Mouse (Mus musculus): Measurements from ENCODE around the gene Ercc1. TPM values are rescaled to one million over a fixed set of nuclear protein-coding genes. Genes with fewer than 3 reads are reported as not detected.

Gene Ercc1
- 1.9 TPM for polyA plus RNA-seq (2014; fragmentation: Illumina TruSeq; extraction: RNeasy Lipid Tissue Mini Kit (QIAGEN cat#74804); ENCODE audit: low read depth, low replicate concordance)

GRCm38 (mm10) chr7:19344237-19344847 is at the start of gene Ercc1:
Ercc1 (plus strand) TSS chr7:19344778.

GRCm38 (mm10) chr7:19309884-19310641 is 34.5 kb upstream of the Ercc1 start, which contains the start of gene Fosb:
Fosb (minus strand) TSS chr7:19310051.

GRCm38 (mm10) chr7:19359299-19359891 is 14.8 kb downstream of the Ercc1 start, which contains the start of the genes Cd3eap and Ppp1r13l:
Cd3eap (minus strand) TSS chr7:19359483.
Ppp1r13l (plus strand) TSS chr7:19359749.

GRCm38 (mm10) chr7:19381377-19382165 is 37.0 kb downstream of the Ercc1 start, which contains the start of gene Ercc2:
Ercc2 (plus strand) TSS chr7:19382010.

GRCm38 (mm10) chr7:19403731-19404296 is 59.2 kb downstream of the Ercc1 start, which contains the start of gene Klc3:
Klc3 (minus strand) TSS chr7:19404104.

GRCm38 (mm10) chr7:19404476-19404875 is 59.9 kb downstream of the Ercc1 start, which contains the start of gene Ckm:
Ckm (plus strand) TSS chr7:19404776.

Other genes with a start within 250 kb of the Ercc1 start
- gene Gm4969, start 226.4 kb upstream of the Ercc1 start, polyA plus RNA-seq (2014; fragmentation: Illumina TruSeq; extraction: RNeasy Lipid Tissue Mini Kit (QIAGEN cat#74804); ENCODE audit: low read depth, low replicate concordance): not detected
- 0.26 TPM for gene Fbxo46, start 224.9 kb upstream of the Ercc1 start, polyA plus RNA-seq (2014; fragmentation: Illumina TruSeq; extraction: RNeasy Lipid Tissue Mini Kit (QIAGEN cat#74804); ENCODE audit: low read depth, low replicate concordance)
- gene Qpctl, start 195.5 kb upstream of the Ercc1 start, polyA plus RNA-seq (2014; fragmentation: Illumina TruSeq; extraction: RNeasy Lipid Tissue Mini Kit (QIAGEN cat#74804); ENCODE audit: low read depth, low replicate concordance): 5.7 TPM
- gene Snrpd2, start 195.1 kb upstream of the Ercc1 start, polyA plus RNA-seq (2014; fragmentation: Illumina TruSeq; extraction: RNeasy Lipid Tissue Mini Kit (QIAGEN cat#74804); ENCODE audit: low read depth, low replicate concordance): 1.4 TPM
- not detected for gene Gipr, start 178.7 kb upstream of the Ercc1 start, polyA plus RNA-seq (2014; fragmentation: Illumina TruSeq; extraction: RNeasy Lipid Tissue Mini Kit (QIAGEN cat#74804); ENCODE audit: low read depth, low replicate concordance)
- gene Eml2, start 168.4 kb upstream of the Ercc1 start, polyA plus RNA-seq (2014; fragmentation: Illumina TruSeq; extraction: RNeasy Lipid Tissue Mini Kit (QIAGEN cat#74804); ENCODE audit: low read depth, low replicate concordance): 0.19 TPM
- gene Gpr4, start 132.2 kb upstream of the Ercc1 start, polyA plus RNA-seq (2014; fragmentation: Illumina TruSeq; extraction: RNeasy Lipid Tissue Mini Kit (QIAGEN cat#74804); ENCODE audit: low read depth, low replicate concordance): 0.34 TPM
- 10.4 TPM for gene Opa3, start 116.4 kb upstream of the Ercc1 start, polyA plus RNA-seq (2014; fragmentation: Illumina TruSeq; extraction: RNeasy Lipid Tissue Mini Kit (QIAGEN cat#74804); ENCODE audit: low read depth, low replicate concordance)
- gene Vasp, start 73.0 kb upstream of the Ercc1 start, polyA plus RNA-seq (2014; fragmentation: Illumina TruSeq; extraction: RNeasy Lipid Tissue Mini Kit (QIAGEN cat#74804); ENCODE audit: low read depth, low replicate concordance): 7.0 TPM
- gene Ppm1n, start 64.7 kb upstream of the Ercc1 start, polyA plus RNA-seq (2014; fragmentation: Illumina TruSeq; extraction: RNeasy Lipid Tissue Mini Kit (QIAGEN cat#74804); ENCODE audit: low read depth, low replicate concordance): not detected
- gene Rtn2, start 62.2 kb upstream of the Ercc1 start, polyA plus RNA-seq (2014; fragmentation: Illumina TruSeq; extraction: RNeasy Lipid Tissue Mini Kit (QIAGEN cat#74804); ENCODE audit: low read depth, low replicate concordance): not detected
- 0.21 TPM for gene Fosb, start 34.7 kb upstream of the Ercc1 start, polyA plus RNA-seq (2014; fragmentation: Illumina TruSeq; extraction: RNeasy Lipid Tissue Mini Kit (QIAGEN cat#74804); ENCODE audit: low read depth, low replicate concordance)
- gene Cd3eap, start 14.7 kb downstream of the Ercc1 start, polyA plus RNA-seq (2014; fragmentation: Illumina TruSeq; extraction: RNeasy Lipid Tissue Mini Kit (QIAGEN cat#74804); ENCODE audit: low read depth, low replicate concordance): 0.95 TPM
- gene Ppp1r13l, start 15.0 kb downstream of the Ercc1 start, polyA plus RNA-seq (2014; fragmentation: Illumina TruSeq; extraction: RNeasy Lipid Tissue Mini Kit (QIAGEN cat#74804); ENCODE audit: low read depth, low replicate concordance): 0.29 TPM
- 0.40 TPM for gene Ercc2, start 37.2 kb downstream of the Ercc1 start, polyA plus RNA-seq (2014; fragmentation: Illumina TruSeq; extraction: RNeasy Lipid Tissue Mini Kit (QIAGEN cat#74804); ENCODE audit: low read depth, low replicate concordance)
- not detected for gene Klc3, start 59.3 kb downstream of the Ercc1 start, polyA plus RNA-seq (2014; fragmentation: Illumina TruSeq; extraction: RNeasy Lipid Tissue Mini Kit (QIAGEN cat#74804); ENCODE audit: low read depth, low replicate concordance)
- not detected for gene Ckm, start 60.0 kb downstream of the Ercc1 start, polyA plus RNA-seq (2014; fragmentation: Illumina TruSeq; extraction: RNeasy Lipid Tissue Mini Kit (QIAGEN cat#74804); ENCODE audit: low read depth, low replicate concordance)
- gene Mark4, start 114.0 kb downstream of the Ercc1 start, polyA plus RNA-seq (2014; fragmentation: Illumina TruSeq; extraction: RNeasy Lipid Tissue Mini Kit (QIAGEN cat#74804); ENCODE audit: low read depth, low replicate concordance): 0.82 TPM
- 0.34 TPM for gene Exoc3l2, start 118.6 kb downstream of the Ercc1 start, polyA plus RNA-seq (2014; fragmentation: Illumina TruSeq; extraction: RNeasy Lipid Tissue Mini Kit (QIAGEN cat#74804); ENCODE audit: low read depth, low replicate concordance)
- gene Bloc1s3, start 163.6 kb downstream of the Ercc1 start, polyA plus RNA-seq (2014; fragmentation: Illumina TruSeq; extraction: RNeasy Lipid Tissue Mini Kit (QIAGEN cat#74804); ENCODE audit: low read depth, low replicate concordance): 1.6 TPM
- gene Trappc6a, start 163.6 kb downstream of the Ercc1 start, polyA plus RNA-seq (2014; fragmentation: Illumina TruSeq; extraction: RNeasy Lipid Tissue Mini Kit (QIAGEN cat#74804); ENCODE audit: low read depth, low replicate concordance): not detected
- gene Nkpd1, start 173.1 kb downstream of the Ercc1 start, polyA plus RNA-seq (2014; fragmentation: Illumina TruSeq; extraction: RNeasy Lipid Tissue Mini Kit (QIAGEN cat#74804); ENCODE audit: low read depth, low replicate concordance): not detected
- 1.3 TPM for gene Ppp1r37, start 218.3 kb downstream of the Ercc1 start, polyA plus RNA-seq (2014; fragmentation: Illumina TruSeq; extraction: RNeasy Lipid Tissue Mini Kit (QIAGEN cat#74804); ENCODE audit: low read depth, low replicate concordance)
- not detected for gene Zfp296, start 232.5 kb downstream of the Ercc1 start, polyA plus RNA-seq (2014; fragmentation: Illumina TruSeq; extraction: RNeasy Lipid Tissue Mini Kit (QIAGEN cat#74804); ENCODE audit: low read depth, low replicate concordance)
- 10.5 TPM for gene Gemin7, start 232.8 kb downstream of the Ercc1 start, polyA plus RNA-seq (2014; fragmentation: Illumina TruSeq; extraction: RNeasy Lipid Tissue Mini Kit (QIAGEN cat#74804); ENCODE audit: low read depth, low replicate concordance)